Comparison of ENCODE assay signal across 17 mouse cellular contexts in genomic region chr5:113357186-113357585, GRCm38 (mm10). TPM values are rescaled to one million over a fixed set of nuclear protein-coding genes. Genes with fewer than 3 reads are reported as not detected.
"Had no signal": no experiment of that assay in that cellular context is flagged by ENCODE, and none has a peak within 500 bp of the region (broad histone marks: within the 10 kb centered on the region; RNA-seq: fewer than 3 reads in every experiment).

TSS of gene Aym1 (plus strand) at chr5:113357294.

- H3K27ac ChIP-seq: kidney, postnatal 0 days; limb, embryonic 13.5 days; liver, embryonic 14.5 days; neural tube, embryonic 13.5 days had no signal

- H3K9ac ChIP-seq: limb, embryonic 13.5 days; liver, embryonic 14.5 days; neural tube, embryonic 13.5 days had no signal

- H3K36me3 ChIP-seq: limb, embryonic 13.5 days; neural tube, embryonic 13.5 days had no signal

- DNase-seq: kidney, adult 11 months; kidney, adult 9 months; kidney, postnatal 36 days; layer of hippocampus, adult 9-11 months; layer of hippocampus, postnatal 36 days; lung, adult 18-20 months; thymus, postnatal 4 days had no signal

- H3K4me3 ChIP-seq: limb, embryonic 13.5 days; myocyte; neural tube, embryonic 13.5 days had no signal

- H3K4me2 ChIP-seq: limb, embryonic 13.5 days; neural tube, embryonic 13.5 days had no signal

- H3K9me3 ChIP-seq: limb, embryonic 13.5 days; neural tube, embryonic 13.5 days had no signal

RNA-seq across cellular contexts. Expression of gene Aym1, which starts in this region (rescaled TPM):
- total RNA-seq: layer of hippocampus, adult 18-20 months; layer of hippocampus, postnatal 36 days; left cerebral cortex, postnatal 36 days; liver, adult 2 months; megakaryocyte-erythroid progenitor cell, adult 5-6 weeks had no signal
- polyA plus RNA-seq: kidney, postnatal 0 days; limb, embryonic 13.5 days; liver, adult 2 months; liver, embryonic 14.5 days; lung, embryonic 16.5 days; myocyte; neural tube, embryonic 13.5 days had no signal
